ENCODE assay signal across 12 mouse cellular contexts in genomic region chr1:154054874-154055273, GRCm38 (mm10).
"Had no signal": no experiment of that assay in that cellular context is flagged by ENCODE, and none has a peak within 500 bp of the region (broad histone marks: within the 10 kb centered on the region; RNA-seq: fewer than 3 reads in every experiment).

No protein-coding gene starts in this region.

- DNase-seq: gastrocnemius, adult 2 months; gastrocnemius, postnatal 10 days; gastrocnemius, postnatal 25 days; heart, postnatal 36 days; kidney, adult 18-20 months; kidney, adult 8-10 months; kidney, postnatal 10 days; kidney, postnatal 25 days; kidney, postnatal 4 days; liver; liver, embryonic 13.5 days; liver, postnatal 0 days had no signal
